Mouse (Mus musculus): ENCODE results near the gene Prickle1. TPM values are rescaled to one million over a fixed set of nuclear protein-coding genes. Genes with fewer than 3 reads are reported as not detected.

Prickle1 gene
- polyA plus RNA-seq, 1 experiment from 2014 or later, result 2.5 TPM

DNA sequence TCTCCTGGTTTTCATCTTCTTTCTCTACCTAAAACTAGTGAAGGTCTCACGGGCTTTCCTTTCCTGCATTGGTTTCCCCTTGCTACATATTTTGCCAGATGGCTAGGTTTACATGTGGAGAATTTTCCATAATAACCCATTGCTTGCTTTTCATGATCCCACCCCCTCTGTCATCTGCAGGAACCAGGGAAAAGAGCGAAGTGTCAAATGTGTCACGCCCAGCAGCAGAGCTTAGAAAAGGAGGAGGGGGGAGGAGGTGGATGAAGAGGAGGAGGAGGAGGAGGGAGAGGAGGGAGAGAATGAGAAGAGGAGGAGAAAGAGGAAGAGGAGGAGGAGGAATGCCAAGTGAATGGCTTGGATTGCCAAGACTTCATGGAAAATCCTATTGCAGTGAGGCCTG, 17.9 kb upstream of the Prickle1 start:
- TF ChIP-seq EP300 (IDR thresholded peaks at IDR 0.05; ENCODE audit: low read depth) (no peak), CTCF (IDR thresholded peaks at IDR 0.05; ENCODE audit: low read depth) (no peak)
- no peak overlapping the region for H3K4me2 ChIP-seq (ENCODE audit: low read depth, low read length)

DNA sequence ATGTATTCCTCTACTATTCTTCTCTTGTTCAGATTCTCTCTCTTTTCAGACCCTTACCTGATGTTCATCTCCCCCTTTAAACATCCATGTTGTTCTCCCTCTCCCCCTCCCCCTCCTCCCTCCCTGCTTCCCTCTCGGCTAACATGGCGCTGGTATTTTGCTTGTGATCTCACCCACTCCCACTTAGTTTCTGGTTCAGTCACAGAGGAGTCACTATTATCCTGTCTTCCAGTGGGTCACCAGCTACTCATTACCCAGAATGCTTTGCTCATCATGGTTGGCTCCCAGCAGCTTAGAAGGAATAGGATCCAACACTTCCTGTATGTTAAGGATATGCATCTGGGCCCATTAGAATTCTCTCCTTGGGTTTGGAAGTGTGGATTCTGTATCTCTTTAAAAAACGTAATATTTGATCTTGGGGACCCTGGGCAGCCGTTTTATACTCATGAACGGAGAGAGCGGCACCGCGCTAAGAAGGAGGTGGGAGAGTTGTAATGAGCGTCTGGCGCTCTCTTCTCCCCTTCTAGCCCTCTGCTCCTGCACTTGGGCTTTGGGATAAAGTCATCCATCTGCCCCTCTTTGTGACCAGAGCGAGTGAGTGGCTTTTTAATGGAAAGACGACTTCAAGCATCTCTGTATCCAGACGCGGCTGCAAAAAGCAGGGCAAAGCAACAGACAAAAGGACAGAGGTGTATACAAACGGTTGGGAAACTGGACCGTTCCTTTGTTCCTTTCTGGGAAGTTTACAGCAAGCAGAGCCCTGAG, 16.0 kb upstream of the Prickle1 start:
- peak; percentile 5 for DNase-seq
- no peaks in the 10 kb centered on the region for H3K9me3 ChIP-seq (ENCODE audit: low read length)
- no peak overlapping the region for H3K4me2 ChIP-seq (ENCODE audit: low read depth, low read length)
- no peak overlapping the region for H3K9ac ChIP-seq (replicated peaks)
- H3K4me3 ChIP-seq (ENCODE audit: low read depth, low read length), result no peak overlapping the region
- no peaks in the 10 kb centered on the region for H3K4me1 ChIP-seq (ENCODE audit: insufficient read depth)
- no peak for ATAC-seq
- no peaks in the 10 kb centered on the region for H3K27me3 ChIP-seq (ENCODE audit: insufficient read depth, low read length)
- H3K36me3 ChIP-seq (replicated peaks; ENCODE audit: insufficient read depth, low read length), result no peaks in the 10 kb centered on the region
- no peak overlapping the region for H3K27ac ChIP-seq (ENCODE audit: low read depth)
- TF ChIP-seq EP300 (IDR thresholded peaks at IDR 0.05; ENCODE audit: low read depth), result no peak
- no peak for TF ChIP-seq CTCF (IDR thresholded peaks at IDR 0.05; ENCODE audit: low read depth)
- 82% methylated on average over 16 of the region's 16 CpGs for WGBS (ENCODE audit: insufficient replicate concordance)

More for the DNA sequence above, 17.9 kb upstream of the Prickle1 start:
- H3K27ac ChIP-seq (ENCODE audit: low read depth), result no peak overlapping the region
- no peaks in the 10 kb centered on the region for H3K9me3 ChIP-seq (ENCODE audit: low read length)
- H3K27me3 ChIP-seq (ENCODE audit: insufficient read depth, low read length), result no peaks in the 10 kb centered on the region
- H3K4me3 ChIP-seq (ENCODE audit: low read depth, low read length), result no peak overlapping the region
- ATAC-seq (no peak), DNase-seq (peak; percentile 1)
- H3K36me3 ChIP-seq (replicated peaks; ENCODE audit: insufficient read depth, low read length), result no peaks in the 10 kb centered on the region
- WGBS (ENCODE audit: insufficient replicate concordance), result 71% methylated on average over 3 of the region's 3 CpGs
- no peak overlapping the region for H3K9ac ChIP-seq (replicated peaks)
- no peaks in the 10 kb centered on the region for H3K4me1 ChIP-seq (ENCODE audit: insufficient read depth)

DNA sequence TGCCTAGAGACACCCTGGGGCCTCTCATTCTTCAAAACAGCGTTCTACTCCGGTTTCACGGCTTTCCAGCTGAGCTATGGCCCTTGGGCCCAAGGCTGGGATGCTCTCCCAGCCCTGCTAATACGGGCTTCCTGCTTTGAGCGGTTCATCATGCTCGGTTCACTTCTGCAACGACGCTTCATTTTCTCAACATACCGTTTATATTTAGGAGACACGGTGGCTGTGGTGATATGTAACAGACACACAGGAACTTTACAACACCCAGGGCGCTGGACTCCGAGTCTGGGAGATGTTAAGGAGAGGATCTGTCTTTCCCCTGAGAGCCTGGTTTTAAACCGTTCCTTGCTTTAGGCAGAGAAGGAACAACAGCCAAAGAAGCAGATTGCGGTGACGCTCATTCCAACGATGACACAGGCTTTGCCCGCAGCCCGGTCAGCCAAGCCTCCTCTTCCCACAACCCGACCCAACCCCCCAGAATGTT, 15.1 kb upstream of the Prickle1 start:
- Histone ChIP-seq H3K27me3 (ENCODE audit: insufficient read depth, low read length) (no peaks in the 10 kb centered on the region), H3K4me1 (ENCODE audit: insufficient read depth) (no peaks in the 10 kb centered on the region), H3K4me3 (ENCODE audit: low read depth, low read length) (no peak overlapping the region), H3K9ac (replicated peaks) (no peak overlapping the region), H3K36me3 (replicated peaks; ENCODE audit: insufficient read depth, low read length) (no peaks in the 10 kb centered on the region), H3K9me3 (ENCODE audit: low read length) (no peaks in the 10 kb centered on the region), H3K4me2 (ENCODE audit: low read depth, low read length) (no peak overlapping the region), H3K27ac (ENCODE audit: low read depth) (no peak overlapping the region)
- ATAC-seq (no peak), DNase-seq (peak; percentile 7)
- no peak for TF ChIP-seq EP300 (IDR thresholded peaks at IDR 0.05; ENCODE audit: low read depth)
- TF ChIP-seq CTCF (IDR thresholded peaks at IDR 0.05; ENCODE audit: low read depth), result no peak
- WGBS (ENCODE audit: insufficient replicate concordance), result 75% methylated on average over 19 of the region's 19 CpGs

DNA sequence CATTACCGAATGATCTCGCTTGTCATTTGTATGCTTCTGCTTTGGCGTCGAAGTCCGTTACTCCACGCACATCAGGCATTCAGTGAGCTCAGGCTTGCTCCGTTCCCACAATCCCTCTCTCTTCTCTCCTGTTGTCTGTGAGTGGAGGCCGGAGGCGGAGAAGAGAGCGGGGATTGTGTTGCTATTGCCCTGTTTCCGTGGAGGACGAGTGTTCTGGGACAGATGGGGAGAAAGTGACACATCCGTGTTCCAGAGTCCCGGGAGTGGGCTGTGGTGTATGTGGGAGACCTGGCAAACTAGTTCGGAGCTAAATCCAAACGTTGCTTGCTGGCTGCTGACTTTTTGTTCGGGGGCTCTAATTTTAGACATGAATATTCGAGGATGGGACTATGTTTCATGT, 14.6 kb upstream of the Prickle1 start:
- H3K9me3 ChIP-seq (ENCODE audit: low read length), result no peaks in the 10 kb centered on the region
- ATAC-seq, result no peak
- WGBS (ENCODE audit: insufficient replicate concordance), result 83% methylated on average over 18 of the region's 18 CpGs
- H3K4me3 ChIP-seq (ENCODE audit: low read depth, low read length), result no peak overlapping the region
- no peaks in the 10 kb centered on the region for H3K4me1 ChIP-seq (ENCODE audit: insufficient read depth)
- no peaks in the 10 kb centered on the region for H3K27me3 ChIP-seq (ENCODE audit: insufficient read depth, low read length)
- no peak overlapping the region for H3K4me2 ChIP-seq (ENCODE audit: low read depth, low read length)
- TF ChIP-seq EP300 (IDR thresholded peaks at IDR 0.05; ENCODE audit: low read depth), result no peak
- no peak for TF ChIP-seq CTCF (IDR thresholded peaks at IDR 0.05; ENCODE audit: low read depth)
- H3K9ac ChIP-seq (replicated peaks), result no peak overlapping the region
- peak; percentile 7 for DNase-seq
- no peaks in the 10 kb centered on the region for H3K36me3 ChIP-seq (replicated peaks; ENCODE audit: insufficient read depth, low read length)
- no peak overlapping the region for H3K27ac ChIP-seq (ENCODE audit: low read depth)

DNA sequence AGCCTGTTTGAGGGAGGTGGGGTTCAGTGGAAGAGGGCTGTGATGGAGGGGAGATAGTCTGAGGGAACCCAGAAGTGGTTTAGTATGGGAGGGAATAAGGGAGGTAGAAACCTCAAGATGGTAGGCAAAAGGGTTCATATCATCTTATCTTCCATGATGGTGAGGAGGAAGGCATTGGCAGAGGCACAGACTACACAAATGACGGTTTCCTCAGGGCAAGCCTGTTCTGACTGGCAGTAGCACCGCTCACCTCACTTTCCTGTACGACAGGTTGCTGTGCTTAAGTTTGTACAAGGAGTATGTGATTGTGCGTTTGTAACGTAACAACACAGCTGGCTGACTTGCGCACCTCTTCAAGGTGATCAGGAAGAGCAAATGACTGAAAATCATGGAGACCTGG, 7.2 kb upstream of the Prickle1 start:
- TF ChIP-seq EP300 (IDR thresholded peaks at IDR 0.05; ENCODE audit: low read depth) (no peak), CTCF (IDR thresholded peaks at IDR 0.05; ENCODE audit: low read depth) (no peak)
- 82% methylated on average over 6 of the region's 6 CpGs for WGBS (ENCODE audit: insufficient replicate concordance)
- Histone ChIP-seq H3K27ac (ENCODE audit: low read depth) (no peak overlapping the region), H3K4me3 (ENCODE audit: low read depth, low read length) (no peak overlapping the region), H3K9me3 (ENCODE audit: low read length) (no peaks in the 10 kb centered on the region), H3K36me3 (replicated peaks; ENCODE audit: insufficient read depth, low read length) (no peaks in the 10 kb centered on the region), H3K4me1 (ENCODE audit: insufficient read depth) (no peaks in the 10 kb centered on the region), H3K4me2 (ENCODE audit: low read depth, low read length) (no peak overlapping the region), H3K9ac (replicated peaks) (no peak overlapping the region), H3K27me3 (ENCODE audit: insufficient read depth, low read length) (no peaks in the 10 kb centered on the region)
- ATAC-seq, result no peak
- DNase-seq, result no peak

DNA sequence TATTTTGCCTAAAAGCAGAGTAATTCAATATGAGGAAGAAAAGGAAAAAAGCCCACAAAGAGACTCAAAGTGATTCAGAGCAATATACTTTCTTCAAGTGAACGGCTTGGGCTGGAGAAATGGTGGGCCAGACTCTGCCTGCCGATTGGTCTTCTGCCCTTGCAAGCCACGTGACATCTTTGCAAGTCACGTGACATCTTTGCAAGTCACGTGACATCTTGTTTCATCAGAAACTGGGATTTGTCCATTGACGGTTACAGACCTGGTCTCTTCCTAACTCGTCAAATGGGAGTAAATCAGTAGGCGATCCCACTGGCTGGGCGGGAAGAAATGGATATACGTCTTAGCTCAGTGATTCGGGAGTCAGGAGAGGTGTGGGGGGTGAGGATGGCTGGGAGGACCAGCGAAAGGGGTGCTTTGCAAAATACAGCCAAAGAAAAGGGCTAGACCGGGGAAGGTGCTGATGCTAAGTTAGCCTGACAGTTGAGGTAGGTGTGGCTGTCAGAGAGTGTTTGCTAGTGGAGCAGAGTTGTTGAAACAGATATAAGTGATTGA, 5.8 kb upstream of the Prickle1 start:
- no peak overlapping the region for H3K4me2 ChIP-seq (ENCODE audit: low read depth, low read length)
- no peak for TF ChIP-seq EP300 (IDR thresholded peaks at IDR 0.05; ENCODE audit: low read depth)
- no peak for TF ChIP-seq CTCF (IDR thresholded peaks at IDR 0.05; ENCODE audit: low read depth)
- H3K9me3 ChIP-seq (ENCODE audit: low read length), result no peaks in the 10 kb centered on the region
- no peak overlapping the region for H3K4me3 ChIP-seq (ENCODE audit: low read depth, low read length)
- ATAC-seq (no peak), DNase-seq (no peak)
- no peak overlapping the region for H3K27ac ChIP-seq (ENCODE audit: low read depth)
- H3K27me3 ChIP-seq (ENCODE audit: insufficient read depth, low read length), result no peaks in the 10 kb centered on the region
- H3K36me3 ChIP-seq (replicated peaks; ENCODE audit: insufficient read depth, low read length), result no peaks in the 10 kb centered on the region
- 83% methylated on average over 13 of the region's 13 CpGs for WGBS (ENCODE audit: insufficient replicate concordance)
- H3K4me1 ChIP-seq (ENCODE audit: insufficient read depth), result no peaks in the 10 kb centered on the region
- H3K9ac ChIP-seq (replicated peaks), result no peak overlapping the region
